Mouse (Mus musculus) hindbrain, embryonic 12.5 days (tissue): ENCODE data around the gene Fndc10. TPM values are rescaled to one million over a fixed set of nuclear protein-coding genes. Genes with fewer than 3 reads are reported as not detected.
"Not testable (repeated sequence)": the region's sequence is repeated elsewhere in the genome, so short reads cannot be mapped to it uniquely, and the experiment has no call there.

Experiments
- ATAC-seq: fragments of 200-750 bp; cut with Nextera tagmentation; 2 replicates; pipeline ENCODE4 v1.8.0; 2017; ENCODE audit warnings: moderate TSS enrichment; ENCODE audit not compliant: low FRiP score
- H3K27ac ChIP-seq: fragments of 300-500 bp; sonication (generic); 2 replicates; pipeline ENCODE4 v1.5.1; 2016; ENCODE audit warnings: mild to moderate bottlenecking
- H3K27me3 ChIP-seq: fragments of 300-500 bp; sonication (generic); 2 replicates; pipeline ENCODE4 v1.6.1; 2016; ENCODE audit warnings: mild to moderate bottlenecking
- H3K36me3 ChIP-seq: fragments of 300-500 bp; sonication (generic); 2 replicates; pipeline ENCODE4 v1.6.1; 2016; ENCODE audit warnings: mild to moderate bottlenecking
- H3K4me1 ChIP-seq: fragments of 300-500 bp; sonication (generic); 2 replicates; pipeline ENCODE4 v1.6.1; 2016
- H3K4me2 ChIP-seq: fragments of 300-500 bp; sonication (generic); replicated peaks from 2 replicates; pipeline ENCODE4 v1.6.1; 2016; ENCODE audit warnings: mild to moderate bottlenecking
- H3K4me3 ChIP-seq: fragments of 300-500 bp; sonication (generic); 2 replicates; pipeline ENCODE4 v1.5.1; 2016; ENCODE audit warnings: mild to moderate bottlenecking
- H3K9ac ChIP-seq: fragments of 300-500 bp; sonication (generic); 2 replicates; pipeline ENCODE4 v1.6.1; 2016; ENCODE audit warnings: mild to moderate bottlenecking, moderate library complexity
- H3K9me3 ChIP-seq: fragments of 300-500 bp; sonication (generic); replicated peaks from 2 replicates; pipeline ENCODE4 v1.6.1; 2016; ENCODE audit warnings: mild to moderate bottlenecking
- WGBS: fragments of 180-500 bp; shearing (Covaris S2); methylation state at CpG from one replicate; pipeline ENCODE4 v1.1.7; 2016; 5-methylcytosine and 5-hydroxymethylcytosine counted together
- polyA plus RNA-seq: library from polyadenylated mRNA; unstranded; fragments of >200 nt; fragmentation: Nextera tagmentation; extraction: Ambion mirVana; gene quantifications from 2 replicates; pipeline ENCODE4 v1.2.1, GENCODE M21; 2016

Gene Fndc10
- polyA plus RNA-seq, 1 experiment from 2014 or later, result 10.4 TPM

- H3K9ac ChIP-seq, result no peak overlapping the region
- ATAC-seq, result no peak
- WGBS, result 57% methylated on average over 2 of the region's 2 CpGs
- no peaks in the 10 kb centered on the region for H3K4me1 ChIP-seq
- H3K4me3 ChIP-seq, result no peak overlapping the region
- H3K36me3 ChIP-seq, result peaks cover 22% of the 10 kb centered on the region
- H3K4me2 ChIP-seq, result no peak overlapping the region
- H3K9me3 ChIP-seq, result no peaks in the 10 kb centered on the region
- no peaks in the 10 kb centered on the region for H3K27me3 ChIP-seq
- H3K27ac ChIP-seq, result peak overlapping the region; percentile 52; the same call in 1 of the 2 replicates
Measured at GRCm38 (mm10) chr4:155727993-155728392, 33.9 kb downstream of the Fndc10 start.

DNA sequence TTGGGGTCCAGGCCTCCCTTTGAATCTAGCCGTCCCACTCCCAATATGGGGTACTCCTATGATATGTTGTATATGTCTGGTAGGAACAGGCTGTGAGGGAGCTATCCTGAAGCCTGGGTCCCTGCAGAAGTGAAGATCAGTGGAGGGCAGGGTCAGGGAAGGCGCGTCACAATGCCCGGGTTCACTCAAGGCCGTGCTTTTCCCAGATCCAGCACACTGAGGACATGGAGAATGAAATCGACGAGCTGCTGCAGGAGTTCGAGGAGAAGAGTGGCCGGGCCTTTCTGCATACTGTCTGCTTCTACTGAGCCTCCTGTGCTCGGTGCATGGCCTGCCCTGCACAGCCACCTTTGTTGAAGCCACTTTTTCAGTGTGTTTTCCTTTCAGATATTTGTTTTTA, 39.1 kb downstream of the Fndc10 start:
- Histone ChIP-seq H3K4me1 (peaks cover 34% of the 10 kb centered on the region), H3K36me3 (peaks cover 14% of the 10 kb centered on the region; the same call in 1 of the 2 replicates), H3K9me3 (no peaks in the 10 kb centered on the region), H3K4me2 (peak overlapping the region; percentile 74; the same call in 1 of the 2 replicates), H3K27ac (no peak overlapping the region), H3K4me3 (no peak overlapping the region), H3K9ac (no peak overlapping the region), H3K27me3 (no peaks in the 10 kb centered on the region)
- no peak for ATAC-seq
- 88% methylated on average over 10 of the region's 10 CpGs for WGBS

DNA sequence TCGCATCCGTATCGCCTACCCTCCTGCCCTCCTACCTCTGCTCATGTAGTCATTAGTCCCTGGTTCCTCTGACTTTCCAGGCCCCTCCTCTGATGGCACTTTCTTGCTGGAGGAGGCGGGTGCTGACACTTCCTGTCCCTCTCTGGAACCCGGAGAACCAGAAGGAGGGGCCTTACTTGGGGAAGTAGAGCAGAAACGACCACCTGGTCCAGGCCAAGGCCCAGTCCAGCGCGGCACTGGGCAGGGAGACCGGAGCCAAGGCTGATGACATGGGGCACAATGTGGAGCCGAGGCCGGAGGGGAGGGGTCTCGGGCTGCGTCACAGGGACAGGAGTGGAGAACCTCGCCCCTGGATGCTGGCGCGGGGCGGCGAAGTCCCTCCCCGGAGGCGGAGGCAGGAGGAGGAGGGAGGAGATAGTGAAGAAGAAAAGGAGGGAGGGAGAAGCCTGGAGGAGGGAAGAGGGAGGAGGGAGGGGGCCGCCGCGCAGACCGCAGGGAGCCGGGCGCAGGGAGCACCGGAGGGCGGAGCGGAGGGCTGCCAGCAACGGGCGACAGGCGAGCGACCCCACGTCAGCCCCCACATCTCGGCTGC, 40.3 kb downstream of the Fndc10 start, which contains the start of gene Tmem240:
Gene Tmem240 (plus strand): TSS at position 451 of the 592 bp plus-strand sequence.
- peak; percentile 95 for ATAC-seq
- Histone ChIP-seq H3K9ac (peak within 1 kb of the TSS; percentile 93), H3K27ac (peak within 1 kb of the TSS; percentile 96), H3K36me3 (peaks cover 18% of the 10 kb centered on the region), H3K27me3 (no peaks in the 10 kb centered on the region), H3K4me2 (peak within 1 kb of the TSS; percentile 74), H3K4me1 (peaks cover 34% of the 10 kb centered on the region), H3K4me3 (peak within 1 kb of the TSS; percentile 73), H3K9me3 (no peaks in the 10 kb centered on the region)
- under 1% methylated on average over 23 of the region's 35 CpGs for WGBS

DNA sequence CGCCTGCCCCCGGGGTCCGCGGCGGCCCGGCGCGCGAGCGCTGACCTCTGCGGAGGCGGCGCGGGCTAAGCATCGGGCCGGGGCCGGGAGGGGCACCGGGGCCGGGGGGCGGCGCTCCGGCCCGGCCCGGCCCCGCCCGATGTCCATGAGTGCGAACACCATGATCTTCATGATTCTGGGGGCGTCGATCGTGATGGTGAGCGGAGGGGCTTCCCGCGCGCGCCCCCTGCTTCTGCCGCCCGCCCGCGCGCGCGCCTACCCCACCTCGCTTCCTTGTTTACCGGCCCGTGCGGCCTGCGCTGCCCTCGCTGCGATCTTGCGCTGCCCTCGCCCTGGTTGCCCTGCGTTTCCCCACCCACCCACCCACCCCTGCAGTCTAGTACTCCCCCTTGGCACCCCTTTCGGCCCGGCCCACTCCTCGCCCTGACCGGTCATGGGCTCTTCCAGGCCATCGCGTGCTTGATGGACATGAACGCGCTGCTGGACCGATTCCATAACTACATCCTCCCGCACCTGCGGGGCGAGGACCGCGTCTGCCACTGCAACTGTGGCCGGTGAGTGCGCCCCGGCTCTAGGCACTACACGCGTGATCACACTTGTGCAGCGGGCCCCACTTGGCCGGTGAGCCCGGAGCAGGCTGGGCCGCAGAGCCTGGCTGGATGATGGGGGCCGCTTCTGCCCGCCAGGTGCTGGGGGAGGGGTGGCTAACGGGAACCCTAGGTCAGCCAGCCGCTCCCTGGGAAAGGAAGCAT, 41.0 kb downstream of the Fndc10 start:
- peaks cover 34% of the 10 kb centered on the region for H3K4me1 ChIP-seq
- peak; percentile 71 for ATAC-seq
- peak overlapping the region; percentile 74 for H3K4me2 ChIP-seq
- H3K9ac ChIP-seq, result peak overlapping the region; percentile 93
- no peaks in the 10 kb centered on the region for H3K9me3 ChIP-seq
- WGBS, result under 1% methylated on average over 66 of the region's 79 CpGs
- peaks cover 25% of the 10 kb centered on the region for H3K36me3 ChIP-seq
- no peaks in the 10 kb centered on the region for H3K27me3 ChIP-seq
- H3K4me3 ChIP-seq, result peak overlapping the region; percentile 73
- peak overlapping the region; percentile 96 for H3K27ac ChIP-seq

- peaks cover 31% of the 10 kb centered on the region for H3K36me3 ChIP-seq
- H3K4me1 ChIP-seq, result peaks cover 34% of the 10 kb centered on the region
- peak overlapping the region; percentile 93 for H3K9ac ChIP-seq
- peak overlapping the region; percentile 74 for H3K4me2 ChIP-seq
- H3K27ac ChIP-seq, result peak overlapping the region; percentile 96; the same call in 1 of the 2 replicates
- no peaks in the 10 kb centered on the region for H3K27me3 ChIP-seq
- no peak for ATAC-seq
- no peaks in the 10 kb centered on the region for H3K9me3 ChIP-seq
- peak overlapping the region; percentile 73 for H3K4me3 ChIP-seq
- 69% methylated on average over 5 of the region's 5 CpGs for WGBS
Measured at GRCm38 (mm10) chr4:155735788-155736187, 41.6 kb downstream of the Fndc10 start.

DNA sequence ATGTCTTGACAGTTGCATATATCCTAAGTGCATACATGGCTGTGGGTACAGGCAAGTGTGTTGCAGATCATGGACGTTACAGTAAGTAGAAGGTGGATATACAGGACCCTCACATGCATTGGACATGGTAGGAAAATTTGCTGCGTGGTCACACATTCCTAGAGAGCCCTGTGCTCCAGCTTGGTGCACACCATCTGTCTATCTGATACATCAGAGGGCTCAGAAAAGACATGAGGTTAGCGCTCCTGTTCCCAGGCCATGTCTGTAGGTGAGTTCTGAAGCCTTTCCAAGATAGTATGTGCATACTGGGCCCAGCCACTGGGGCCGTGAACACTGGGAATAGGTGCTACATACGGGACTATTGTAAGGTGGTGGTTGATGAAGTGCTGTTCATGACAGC, 42.3 kb downstream of the Fndc10 start:
- Histone ChIP-seq H3K27me3 (no peaks in the 10 kb centered on the region), H3K4me1 (peaks cover 34% of the 10 kb centered on the region), H3K27ac (no peak overlapping the region), H3K4me3 (0 out of 2 replicates have a peak overlapping the region, but pooled peaks have one; percentile 73), H3K36me3 (peaks cover 37% of the 10 kb centered on the region), H3K4me2 (peak overlapping the region; percentile 74), H3K9me3 (no peaks in the 10 kb centered on the region), H3K9ac (no peak overlapping the region)
- WGBS, result 91% methylated on average over 5 of the region's 5 CpGs
- no peak for ATAC-seq

DNA sequence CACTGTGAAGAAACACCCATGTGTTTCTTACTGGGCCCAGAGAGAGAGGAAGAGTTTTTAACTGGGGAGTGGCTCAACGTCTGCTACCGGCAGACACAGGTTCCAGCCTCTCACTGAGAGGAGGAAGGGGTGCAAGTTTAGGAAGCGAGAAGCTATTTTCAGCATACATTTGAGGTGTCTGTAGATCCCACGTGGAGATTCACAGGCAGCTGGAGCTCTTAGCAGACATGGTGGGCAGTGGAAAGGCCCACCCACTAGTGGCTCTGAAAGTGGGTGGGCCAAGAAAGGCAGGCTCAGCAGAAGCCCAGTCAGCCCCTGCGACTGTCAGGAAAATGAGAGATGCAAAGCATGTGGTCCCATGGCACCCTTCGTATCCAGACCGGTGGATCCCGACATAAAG, 44.1 kb downstream of the Fndc10 start:
- no peak overlapping the region for H3K4me2 ChIP-seq
- H3K36me3 ChIP-seq, result peaks cover 49% of the 10 kb centered on the region
- H3K4me1 ChIP-seq, result peaks cover 32% of the 10 kb centered on the region
- 67% methylated on average over 8 of the region's 8 CpGs for WGBS
- no peaks in the 10 kb centered on the region for H3K27me3 ChIP-seq
- no peak for ATAC-seq
- H3K27ac ChIP-seq, result no peak overlapping the region
- H3K9ac ChIP-seq, result no peak overlapping the region
- H3K4me3 ChIP-seq, result no peak overlapping the region
- no peaks in the 10 kb centered on the region for H3K9me3 ChIP-seq

GRCm38 (mm10) chr4:155739152-155739551, 45.0 kb downstream of the Fndc10 start:
- Histone ChIP-seq H3K9ac (no peak overlapping the region), H3K4me2 (no peak overlapping the region)
- ATAC-seq, result no peak

GRCm38 (mm10) chr4:155739741-155740636, 45.8 kb downstream of the Fndc10 start:
- no peak overlapping the region for H3K9ac ChIP-seq
- ATAC-seq, result no peak
- 82% methylated on average over 37 of the region's 37 CpGs for WGBS

More at GRCm38 (mm10) chr4:155739152-155739551, 45.0 kb downstream of the Fndc10 start:
- Histone ChIP-seq H3K4me1 (peaks cover 24% of the 10 kb centered on the region), H3K4me3 (no peak overlapping the region), H3K36me3 (peaks cover 58% of the 10 kb centered on the region), H3K27me3 (no peaks in the 10 kb centered on the region), H3K27ac (no peak overlapping the region), H3K9me3 (no peaks in the 10 kb centered on the region)
- 82% methylated on average over 6 of the region's 6 CpGs for WGBS

DNA sequence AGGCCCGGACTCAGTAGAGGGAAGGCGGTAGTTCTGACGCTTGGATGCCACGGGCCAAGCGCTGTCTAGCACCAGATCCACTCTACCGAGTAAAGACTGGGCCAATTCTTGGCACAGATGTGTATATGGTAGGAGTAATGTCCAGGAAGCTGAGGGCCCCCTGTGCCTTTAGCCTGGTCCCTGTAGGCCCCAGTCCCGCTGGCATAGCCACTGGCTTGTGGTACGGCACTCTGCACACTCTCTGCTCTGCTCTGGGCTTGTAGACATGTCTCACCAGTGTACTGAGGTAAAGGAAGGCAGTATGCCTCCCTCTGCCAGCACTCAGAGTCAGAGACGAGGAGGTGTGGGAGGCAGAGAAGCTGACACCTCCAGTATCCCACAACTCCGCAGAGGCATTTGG, 46.5 kb downstream of the Fndc10 start:
- 88% methylated on average over 10 of the region's 10 CpGs for WGBS
- Histone ChIP-seq H3K36me3 (peaks cover 72% of the 10 kb centered on the region), H3K4me1 (peaks cover 17% of the 10 kb centered on the region)

More at GRCm38 (mm10) chr4:155739741-155740636, 45.8 kb downstream of the Fndc10 start:
- Histone ChIP-seq H3K4me3 (no peak overlapping the region), H3K27me3 (no peaks in the 10 kb centered on the region), H3K9me3 (no peaks in the 10 kb centered on the region), H3K27ac (no peak overlapping the region), H3K36me3 (peaks cover 66% of the 10 kb centered on the region), H3K4me2 (no peak overlapping the region), H3K4me1 (peaks cover 21% of the 10 kb centered on the region)

GRCm38 (mm10) chr4:155742684-155743083, 48.5 kb downstream of the Fndc10 start:
- Histone ChIP-seq H3K4me1 (no peaks in the 10 kb centered on the region), H3K9ac (no peak overlapping the region), H3K9me3 (no peaks in the 10 kb centered on the region), H3K36me3 (peaks cover 79% of the 10 kb centered on the region), H3K4me3 (no peak overlapping the region), H3K4me2 (no peak overlapping the region), H3K27me3 (no peaks in the 10 kb centered on the region), H3K27ac (no peak overlapping the region)
- ATAC-seq, result no peak
- WGBS, result 94% methylated on average over 5 of the region's 5 CpGs

More for the DNA sequence above, 46.5 kb downstream of the Fndc10 start:
- not testable (repeated sequence) for H3K27me3 ChIP-seq, H3K27ac ChIP-seq, H3K4me2 ChIP-seq, H3K9me3 ChIP-seq, H3K4me3 ChIP-seq, H3K9ac ChIP-seq, ATAC-seq

- WGBS, result 94% methylated on average over 8 of the region's 8 CpGs
- H3K9ac ChIP-seq, result no peak overlapping the region
- no peak overlapping the region for H3K27ac ChIP-seq
- no peaks in the 10 kb centered on the region for H3K4me1 ChIP-seq
- no peak for ATAC-seq
- H3K27me3 ChIP-seq, result no peaks in the 10 kb centered on the region
- H3K36me3 ChIP-seq, result peaks cover 92% of the 10 kb centered on the region
- no peaks in the 10 kb centered on the region for H3K9me3 ChIP-seq
- no peak overlapping the region for H3K4me3 ChIP-seq
- no peak overlapping the region for H3K4me2 ChIP-seq
Measured at GRCm38 (mm10) chr4:155744474-155744873, 50.3 kb downstream of the Fndc10 start.
